Mouse (Mus musculus): ENCODE data around the gene Tbc1d22a.

GRCm38 (mm10) chr15:86335781-86336180, 121.5 kb downstream of the Tbc1d22a start:
- TF ChIP-seq CTCF (IDR thresholded peaks at IDR 0.05; ENCODE audit: borderline replicate concordance, insufficient read depth, low read length) (no peak), POLR2A (IDR thresholded peaks at IDR 0.05; ENCODE audit: low read depth, low read length) (no peak)
